Mouse (Mus musculus) ES-CJ7 (cell line): ENCODE data around the gene S100a6.

Experiments
- DNase-seq: peaks from one replicate; pipeline ENCODE4 v3.0.0; 2011; ENCODE audit warnings: low read depth, low spot score

S100a6 gene

DNA sequence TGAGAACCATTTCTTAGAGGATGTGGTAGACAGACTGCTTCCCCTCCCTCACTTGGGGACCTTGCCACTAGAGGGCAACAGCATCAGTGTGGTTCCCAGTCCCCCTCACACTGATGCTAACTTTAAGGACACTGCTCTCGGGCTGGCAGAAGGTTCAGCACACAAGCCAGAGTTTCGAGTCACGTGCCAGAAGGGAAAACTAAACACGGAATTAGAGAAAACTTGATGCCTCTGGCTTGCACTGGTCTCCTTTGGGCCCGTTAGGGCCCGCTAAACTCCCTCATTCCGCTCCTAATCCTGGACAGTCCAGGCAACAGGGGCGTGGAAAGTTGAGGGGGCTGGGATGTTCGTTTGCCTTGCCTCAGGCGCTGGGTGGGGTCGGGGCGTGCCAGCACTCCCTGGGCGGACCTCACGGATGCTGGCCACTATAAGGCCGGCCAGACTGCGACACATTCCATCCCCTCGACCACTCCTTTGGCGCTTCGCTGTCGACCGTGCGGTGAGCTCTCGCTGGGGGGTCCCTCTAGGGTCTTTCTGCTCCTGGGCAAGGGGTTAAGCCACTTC, at the start of gene S100a6:
S100a6 (plus strand) TSS at position 155 of the 564 bp plus-strand sequence.
- peak; percentile 88 for DNase-seq

- DNase-seq, result no peak
Measured at GRCm38 (mm10) chr3:90574691-90575090, 38.0 kb upstream of the S100a6 start.

DNA sequence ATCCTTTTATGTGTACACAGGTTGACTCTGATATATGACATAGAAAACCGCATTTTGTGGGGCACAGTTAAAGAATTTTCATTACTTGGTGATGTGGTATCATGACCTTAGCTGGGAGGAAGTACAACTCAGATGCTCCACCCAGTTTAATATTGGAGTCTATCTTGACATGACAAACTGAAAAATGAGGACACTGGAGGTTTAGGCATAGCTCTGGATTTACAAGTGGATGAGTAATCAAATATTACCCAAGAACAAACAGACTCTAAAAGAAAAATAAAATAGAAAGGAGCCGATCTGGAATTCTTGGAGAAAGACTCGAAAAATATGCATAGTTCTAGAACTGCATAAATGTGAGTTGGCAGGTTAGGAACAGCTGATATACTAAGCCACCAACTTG, 37.4 kb upstream of the S100a6 start:
- DNase-seq, result no peak

DNA sequence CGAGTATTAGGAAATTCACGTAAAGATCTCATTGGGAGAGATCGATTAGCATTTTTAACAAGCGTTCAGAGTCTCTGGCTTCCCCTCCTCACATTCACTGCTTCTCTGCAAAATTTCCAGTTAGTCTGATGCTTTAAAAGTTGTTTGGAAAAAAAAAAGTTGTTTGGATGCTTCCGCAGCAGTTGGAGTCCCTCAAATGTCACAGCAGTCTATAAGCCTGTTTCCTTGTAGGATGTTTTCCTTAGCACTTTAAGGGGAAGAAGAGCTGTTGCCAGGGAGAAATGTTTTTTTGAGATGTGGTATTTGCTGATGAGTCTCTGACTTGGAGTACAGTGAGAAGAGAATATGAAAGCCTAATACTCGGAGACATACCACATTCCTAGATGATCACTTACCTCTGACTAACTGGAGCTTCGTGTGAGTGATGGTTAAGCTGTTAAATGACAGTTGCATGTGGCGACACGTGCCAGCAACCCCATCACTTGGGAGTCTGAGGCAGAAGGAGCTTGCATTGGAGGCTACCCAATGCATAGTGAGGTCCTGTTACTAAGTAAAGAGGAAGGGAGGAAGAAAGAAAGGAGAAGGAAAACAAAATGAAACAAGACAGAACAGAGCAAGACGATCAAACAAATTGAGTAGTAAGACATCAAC, 36.2 kb upstream of the S100a6 start:
- DNase-seq, result no peak

- no peak for DNase-seq
Measured at GRCm38 (mm10) chr3:90579433-90579832, 33.2 kb upstream of the S100a6 start.

DNA sequence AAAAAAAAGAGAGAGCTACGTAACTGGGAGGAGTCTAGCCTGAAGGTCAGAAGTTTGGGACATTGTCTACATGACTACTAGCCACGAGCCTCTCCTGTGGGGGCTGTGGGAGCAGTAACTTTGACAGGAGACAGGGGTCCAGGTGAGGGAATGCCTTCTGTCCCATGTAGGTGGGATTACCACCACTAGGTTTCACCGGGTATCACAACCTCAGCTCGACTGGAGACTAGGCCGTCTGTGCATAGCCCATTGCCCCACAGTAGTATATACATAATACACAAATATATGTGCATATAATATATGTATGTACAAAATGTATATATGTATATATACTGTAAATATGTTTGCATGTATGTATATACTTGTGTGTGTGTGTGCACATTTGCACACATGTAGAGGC, 31.5 kb upstream of the S100a6 start:
- no peak for DNase-seq

- peak; percentile 28 for DNase-seq
Measured at GRCm38 (mm10) chr3:90582156-90582555, 30.5 kb upstream of the S100a6 start.

DNA sequence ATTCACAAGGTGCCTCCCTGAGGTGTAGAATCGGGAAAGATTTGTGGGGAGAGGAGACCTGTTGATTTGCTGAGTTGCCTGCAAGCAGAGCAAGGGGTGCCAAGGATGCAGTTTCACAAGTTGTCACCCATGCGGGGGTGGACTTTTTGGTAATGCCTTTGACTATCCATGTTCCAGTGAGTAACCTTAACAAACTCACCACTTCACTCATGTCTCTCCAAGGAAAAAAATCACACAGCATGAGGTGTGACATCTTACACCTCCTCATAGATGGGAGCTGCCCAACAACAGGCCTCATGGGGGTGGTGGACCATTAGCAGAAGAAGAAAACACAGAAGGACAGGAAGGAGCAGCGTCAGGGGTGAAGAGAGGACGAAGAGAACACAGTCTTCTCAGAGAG, 30.1 kb upstream of the S100a6 start:
- DNase-seq, result no peak

DNA sequence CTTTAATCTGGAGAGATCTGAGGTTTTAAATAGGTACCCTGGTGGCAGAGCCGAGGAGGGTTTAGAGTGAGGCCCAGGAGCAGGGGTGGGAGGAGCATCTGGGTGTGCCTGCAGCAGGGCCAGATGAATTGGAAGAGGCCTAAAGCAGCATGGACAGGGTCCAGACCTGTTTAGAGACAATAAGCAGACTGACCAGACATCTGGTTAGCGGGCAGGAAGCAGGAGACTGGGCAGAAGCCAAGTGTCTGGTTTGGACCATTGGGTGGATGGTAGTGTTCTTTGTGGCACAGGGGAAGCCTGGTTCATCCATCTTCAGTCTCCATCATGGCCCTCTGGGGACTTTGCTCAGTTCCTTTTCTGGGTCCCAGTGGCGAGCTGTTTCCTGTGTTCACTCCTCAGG, 28.8 kb upstream of the S100a6 start:
- no peak for DNase-seq

DNA sequence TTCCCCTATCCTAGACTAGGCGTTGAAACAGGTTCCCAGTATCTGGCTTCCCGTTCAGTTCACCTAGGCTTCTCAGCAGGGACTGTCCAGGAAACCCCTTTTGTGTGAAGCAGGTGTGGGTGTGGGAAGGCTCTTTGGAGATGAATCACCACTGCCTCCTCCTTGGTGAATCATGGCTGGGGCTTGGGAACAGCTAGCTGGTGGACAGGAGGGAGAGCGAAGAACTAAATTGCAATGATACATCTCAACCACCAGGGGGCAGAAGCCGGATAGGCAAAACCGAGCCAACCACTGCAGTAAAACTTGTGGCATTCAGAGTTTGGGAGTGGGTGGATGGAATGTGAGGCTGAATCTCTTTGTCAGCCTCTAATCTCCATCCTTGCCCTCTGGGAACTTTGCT, 27.1 kb upstream of the S100a6 start:
- DNase-seq, result peak; percentile 84

DNA sequence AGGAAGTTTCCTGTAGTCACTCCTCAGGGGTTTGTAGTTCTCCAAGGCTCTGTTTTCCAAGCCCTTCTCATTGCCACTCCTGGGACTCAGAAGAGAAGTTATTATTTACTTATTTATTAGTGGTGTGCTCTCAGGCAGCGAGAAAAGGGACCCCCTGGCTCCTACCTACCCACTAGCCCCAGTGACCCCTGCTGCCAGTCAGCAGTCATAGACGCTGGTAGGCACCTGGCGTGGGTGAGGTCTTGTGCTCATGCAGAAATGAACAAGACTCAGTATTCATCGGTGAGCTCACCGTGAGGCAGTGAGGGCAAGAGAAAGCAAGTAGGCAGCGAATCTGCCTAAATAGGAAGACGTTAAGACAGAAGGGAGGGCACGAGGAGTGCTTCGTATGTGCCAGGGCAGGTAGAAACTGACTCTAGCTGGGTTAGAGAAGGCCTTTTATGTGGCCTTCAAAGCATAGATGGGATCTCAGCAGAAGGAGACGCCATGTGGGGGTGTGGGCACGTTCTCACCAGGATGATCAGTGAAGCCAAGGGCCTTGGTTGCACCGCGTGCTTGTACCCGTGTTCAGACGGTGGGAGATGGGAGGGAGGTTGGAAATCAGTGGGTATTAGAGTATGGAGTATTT, 26.6 kb upstream of the S100a6 start:
- no peak for DNase-seq

DNA sequence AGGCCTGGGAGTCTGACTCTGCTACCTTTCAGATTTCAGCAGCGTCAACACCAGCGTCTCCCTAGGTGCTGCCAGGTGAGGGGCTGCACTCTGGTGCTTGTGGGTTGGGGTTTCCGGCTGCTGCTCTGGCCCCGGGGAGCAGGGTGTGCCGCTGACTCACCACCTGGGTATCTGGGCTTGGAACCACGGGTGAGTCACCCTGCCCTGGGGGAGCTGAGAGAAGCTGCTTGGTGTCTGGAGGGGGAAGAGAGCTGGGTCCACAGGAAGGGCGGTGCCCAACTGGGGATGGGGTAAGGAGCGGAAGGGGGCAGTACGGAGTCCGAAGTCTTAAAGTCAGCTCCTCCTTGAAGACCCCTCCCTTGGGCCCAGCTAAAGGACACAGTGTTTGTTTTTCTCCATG, 25.8 kb upstream of the S100a6 start:
- DNase-seq, result peak; percentile 69

DNA sequence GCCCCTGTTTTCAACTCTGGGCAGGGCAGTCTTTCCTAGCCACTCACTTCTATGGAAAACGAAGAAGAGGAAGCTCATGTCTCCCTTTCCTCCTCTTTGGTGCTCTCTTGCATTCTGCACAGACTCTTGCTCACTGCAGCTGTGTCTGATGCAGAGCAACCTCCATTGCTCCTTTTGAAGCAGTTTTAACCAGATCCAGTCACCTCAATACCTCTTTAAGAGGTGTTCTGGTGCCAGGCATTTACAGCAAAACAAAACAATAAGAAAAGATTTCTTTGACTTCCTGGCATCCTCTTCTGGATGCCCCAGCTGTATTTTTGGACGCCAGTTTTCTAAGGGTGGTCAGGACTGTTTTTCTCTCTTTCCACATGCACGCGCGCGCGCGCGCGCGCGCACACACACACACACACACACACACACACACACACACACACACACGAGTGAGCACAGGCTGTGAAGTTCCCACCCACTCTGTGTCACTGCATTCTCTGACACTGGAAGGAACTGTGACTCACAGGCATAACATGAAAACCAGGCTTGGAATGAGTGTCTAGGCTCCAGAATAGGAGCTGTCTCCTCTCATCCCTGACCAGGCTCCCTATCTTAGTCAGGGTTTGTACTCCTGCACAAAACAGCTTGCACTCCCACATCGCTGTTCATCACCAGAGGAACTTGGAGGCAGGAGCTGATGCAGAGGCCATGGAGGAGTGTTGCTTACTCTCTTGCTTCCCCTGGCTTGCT, 25.2 kb upstream of the S100a6 start:
- DNase-seq, result no peak

DNA sequence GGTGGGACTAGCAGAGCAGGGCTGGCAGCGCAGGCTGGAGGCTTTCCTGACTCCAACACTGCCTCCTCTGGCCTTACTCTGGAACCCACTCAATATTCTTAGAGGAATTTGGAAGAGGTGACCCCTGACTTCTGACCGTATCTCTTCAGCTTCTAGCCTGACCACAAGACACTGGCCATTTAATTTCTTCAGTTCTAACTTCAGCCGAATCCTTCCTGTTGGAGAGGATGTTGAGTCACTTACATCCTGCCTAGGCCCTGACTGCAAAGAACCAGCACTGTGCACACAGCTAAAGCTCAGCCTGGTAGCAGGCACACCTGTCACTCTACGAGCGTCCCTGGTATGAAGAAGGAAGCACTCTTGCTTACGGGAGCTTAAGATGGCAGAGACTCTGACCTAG, 23.3 kb upstream of the S100a6 start:
- no peak for DNase-seq

GRCm38 (mm10) chr3:90589947-90590346, 22.7 kb upstream of the S100a6 start, which contains the start of gene S100a2:
TSS of gene S100a2 (plus strand) at chr3:90590247.
- no peak for DNase-seq

- DNase-seq, result no peak
Measured at GRCm38 (mm10) chr3:90594466-90594865, 18.2 kb upstream of the S100a6 start.

DNA sequence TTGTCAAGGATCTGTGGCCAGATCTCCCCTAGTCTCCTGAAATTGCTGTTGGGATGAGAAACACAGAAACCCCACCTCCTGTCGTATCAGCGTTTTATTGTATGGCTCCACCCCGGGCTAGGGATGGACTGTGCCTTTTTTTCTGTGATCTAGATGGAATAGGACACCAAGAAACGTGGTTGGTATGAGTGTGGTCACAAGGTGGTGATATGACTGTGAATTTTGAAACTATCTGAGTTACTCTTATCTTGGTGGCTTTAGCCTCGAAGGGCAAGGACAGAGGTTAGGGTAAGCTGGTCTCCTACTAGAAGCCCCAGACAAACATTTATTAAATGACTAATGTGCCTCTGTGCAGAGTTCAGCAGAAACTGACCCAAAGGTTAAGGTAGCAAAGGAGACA, 17.1 kb upstream of the S100a6 start:
- DNase-seq, result no peak

DNA sequence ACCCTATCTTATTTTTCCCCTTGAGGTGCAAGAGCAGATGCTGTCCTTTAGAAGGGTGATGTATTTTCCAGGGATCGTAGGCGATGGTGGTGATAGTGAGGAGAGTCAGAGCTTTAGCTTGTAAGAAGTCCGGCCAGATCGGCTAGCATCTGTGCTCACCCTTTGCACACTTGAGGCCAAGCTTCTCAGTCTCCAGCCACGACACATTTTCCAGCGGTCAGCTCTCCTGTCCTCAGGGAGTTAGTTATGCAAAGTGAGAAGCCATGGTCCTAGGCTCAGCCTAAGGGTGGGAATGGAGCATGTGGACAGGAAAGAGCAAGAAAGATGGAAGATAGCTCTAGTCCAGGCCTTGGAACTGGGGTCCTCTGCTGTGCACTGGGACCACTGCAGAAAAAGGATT, 15.9 kb upstream of the S100a6 start:
- no peak for DNase-seq

DNA sequence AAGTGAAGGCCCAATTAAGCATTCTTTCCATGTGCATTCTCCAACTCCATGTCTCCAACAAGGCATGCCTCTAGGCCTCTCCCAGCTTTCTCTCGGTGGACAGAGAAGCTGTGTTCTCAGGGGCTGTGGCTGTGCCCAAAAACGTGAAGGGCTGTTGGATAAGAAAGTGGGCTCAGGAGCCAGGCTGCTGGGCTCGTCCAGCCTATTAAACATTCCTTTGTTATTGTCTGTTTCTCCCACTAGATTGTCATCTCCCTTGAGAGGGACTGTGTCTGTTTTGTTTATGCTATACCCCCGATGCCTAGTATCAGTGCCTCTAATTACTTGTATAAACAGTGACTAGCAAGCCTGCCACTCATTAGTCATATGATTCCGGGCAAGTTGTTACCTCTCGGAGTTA, 14.9 kb upstream of the S100a6 start:
- no peak for DNase-seq

GRCm38 (mm10) chr3:90598212-90598611, 14.5 kb upstream of the S100a6 start:
- DNase-seq, result no peak

DNA sequence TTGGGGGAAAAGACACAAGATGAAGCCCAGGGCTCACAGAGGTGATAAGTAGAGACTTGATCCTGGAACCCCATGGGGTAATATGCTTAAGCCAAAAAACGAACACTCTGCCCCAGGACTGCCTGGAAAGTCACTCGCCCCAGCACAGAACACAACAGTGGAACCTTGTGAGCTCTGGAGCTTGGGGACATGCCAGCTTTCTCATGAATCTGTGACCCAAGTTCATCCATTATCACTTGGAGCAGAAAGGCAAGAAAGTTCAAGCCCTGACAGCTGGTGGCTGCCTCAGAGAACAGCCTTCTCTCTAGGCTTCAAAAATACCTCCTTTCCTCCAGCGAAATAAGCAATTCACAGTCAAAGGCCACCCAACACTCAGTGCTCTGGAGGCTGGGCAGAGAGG, 13.3 kb upstream of the S100a6 start:
- no peak for DNase-seq

- DNase-seq, result no peak
Measured at GRCm38 (mm10) chr3:90600036-90600435, 12.6 kb upstream of the S100a6 start.
